In genomic region chr19:22730971-22731370, GRCm38 (mm10) we compare ENCODE assay signal across 21 mouse cellular contexts.
DNase-seq lines count a peak whose midpoint lies in the region; ATAC-seq and TF ChIP-seq lines count a peak whose summit lies in the region.
"Had no signal": no experiment of that assay in that cellular context is flagged by ENCODE, and none has a peak within 500 bp of the region (broad histone marks: within the 10 kb centered on the region; RNA-seq: fewer than 3 reads in every experiment).

No protein-coding gene starts in this region.

- H3K9ac ChIP-seq in forebrain, postnatal 0 days: no peak overlapping the region
- no peak overlapping the region for H3K9ac ChIP-seq in forebrain, embryonic 15.5 days (replicated peaks)
- no peak overlapping the region for H3K9ac ChIP-seq in midbrain, embryonic 15.5 days
- no peak overlapping the region for H3K9ac ChIP-seq in neural tube, embryonic 13.5 days
- H3K9ac ChIP-seq: embryonic facial prominence, embryonic 15.5 days had no signal

- no peak overlapping the region for H3K27ac ChIP-seq in forebrain, postnatal 0 days (ENCODE audit: low read depth, low read length)
- H3K27ac ChIP-seq in forebrain, embryonic 15.5 days (replicated peaks): no peak overlapping the region
- peak overlapping the region; percentile 15; the same call in 1 of the 2 replicates for H3K27ac ChIP-seq in layer of hippocampus, adult 2 months
- peak overlapping the region; percentile 55; the same call in 1 of the 2 replicates for H3K27ac ChIP-seq in midbrain, embryonic 15.5 days
- peak overlapping the region; percentile 54 for H3K27ac ChIP-seq in neural tube, embryonic 13.5 days (replicated peaks)
- H3K27ac ChIP-seq: embryonic facial prominence, embryonic 15.5 days; forebrain, embryonic 10.5 days; heart, embryonic 10.5 days had no signal

- DNase-seq in forebrain, postnatal 0 days: peak; percentile 20
- no peak for DNase-seq in layer of hippocampus, adult 2 months (ENCODE audit: low spot score in 2 of 2)
- DNase-seq in layer of hippocampus, postnatal 25 days (ENCODE audit: extremely low spot score in 1 of 2, low spot score in 1 of 2): no peak
- DNase-seq in yolk sac, embryonic 10.5 days (ENCODE audit: low spot score): no peak
- DNase-seq in spleen, adult 12 weeks (ENCODE audit: low spot score): no peak
- DNase-seq: adrenal gland, postnatal 10 days; cerebellum, adult 11 months; cerebellum, adult 8-10 months; cerebellum, postnatal 14 days; embryo, embryonic 11 days; gastrocnemius, postnatal 10 days; heart, adult 18-20 months; heart, postnatal 14 days had no signal

- no peaks in the 10 kb centered on the region for H3K9me3 ChIP-seq in forebrain, postnatal 0 days (ENCODE audit: low read length)
- no peaks in the 10 kb centered on the region for H3K9me3 ChIP-seq in forebrain, embryonic 15.5 days
- no peaks in the 10 kb centered on the region for H3K9me3 ChIP-seq in midbrain, embryonic 15.5 days
- no peaks in the 10 kb centered on the region for H3K9me3 ChIP-seq in neural tube, embryonic 13.5 days
- H3K9me3 ChIP-seq: embryonic facial prominence, embryonic 15.5 days; forebrain, embryonic 10.5 days; heart, embryonic 10.5 days had no signal

- ATAC-seq in forebrain, postnatal 0 days: peak; percentile 34; the same call in 1 of the 2 replicates
- ATAC-seq in forebrain, embryonic 15.5 days (replicated peaks): no peak
- ATAC-seq in midbrain, embryonic 15.5 days (replicated peaks): peak; percentile 76
- ATAC-seq in neural tube, embryonic 13.5 days (ENCODE audit: low read depth): no peak
- ATAC-seq: hindbrain, embryonic 16.5 days had no signal

- no peaks in the 10 kb centered on the region for H3K36me3 ChIP-seq in forebrain, postnatal 0 days (ENCODE audit: insufficient read depth)
- H3K36me3 ChIP-seq in forebrain, embryonic 15.5 days: no peaks in the 10 kb centered on the region
- H3K36me3 ChIP-seq in midbrain, embryonic 15.5 days (replicated peaks): no peaks in the 10 kb centered on the region
- no peaks in the 10 kb centered on the region for H3K36me3 ChIP-seq in neural tube, embryonic 13.5 days
- H3K36me3 ChIP-seq: embryonic facial prominence, embryonic 15.5 days; forebrain, embryonic 10.5 days; heart, embryonic 10.5 days had no signal

- H3K4me2 ChIP-seq in forebrain, postnatal 0 days (ENCODE audit: low read depth): no peak overlapping the region
- H3K4me2 ChIP-seq in forebrain, embryonic 15.5 days (replicated peaks): no peak overlapping the region
- no peak overlapping the region for H3K4me2 ChIP-seq in midbrain, embryonic 15.5 days
- no peak overlapping the region for H3K4me2 ChIP-seq in neural tube, embryonic 13.5 days
- H3K4me2 ChIP-seq: embryonic facial prominence, embryonic 15.5 days had no signal

- TF ChIP-seq CTCF in forebrain, postnatal 0 days (IDR thresholded peaks at IDR 0.05; ENCODE audit: low read depth): no peak
- no peak for TF ChIP-seq CTCF in layer of hippocampus, adult 2 months (conservative IDR thresholded peaks at IDR 0.05)

- H3K4me3 ChIP-seq in forebrain, postnatal 0 days (ENCODE audit: low read depth, low read length): no peak overlapping the region
- H3K4me3 ChIP-seq in forebrain, embryonic 15.5 days: no peak overlapping the region
- H3K4me3 ChIP-seq in layer of hippocampus, adult 2 months: no peak overlapping the region
- no peak overlapping the region for H3K4me3 ChIP-seq in midbrain, embryonic 15.5 days
- no peak overlapping the region for H3K4me3 ChIP-seq in neural tube, embryonic 13.5 days
- H3K4me3 ChIP-seq: embryonic facial prominence, embryonic 15.5 days; erythroblast, embryonic 14.5 days; forebrain, embryonic 10.5 days; heart, embryonic 10.5 days had no signal

- no peaks in the 10 kb centered on the region for H3K4me1 ChIP-seq in forebrain, postnatal 0 days (ENCODE audit: insufficient read depth)
- H3K4me1 ChIP-seq in forebrain, embryonic 15.5 days: peaks cover 3% of the 10 kb centered on the region; the same call in 1 of the 2 replicates
- peaks cover 9% of the 10 kb centered on the region for H3K4me1 ChIP-seq in midbrain, embryonic 15.5 days
- H3K4me1 ChIP-seq in neural tube, embryonic 13.5 days (replicated peaks): peaks cover 33% of the 10 kb centered on the region
- H3K4me1 ChIP-seq: embryonic facial prominence, embryonic 15.5 days; heart, embryonic 10.5 days had no signal

- H3K27me3 ChIP-seq in forebrain, postnatal 0 days (ENCODE audit: insufficient read depth, low read length): no peaks in the 10 kb centered on the region
- no peaks in the 10 kb centered on the region for H3K27me3 ChIP-seq in forebrain, embryonic 15.5 days
- H3K27me3 ChIP-seq in midbrain, embryonic 15.5 days (replicated peaks): no peaks in the 10 kb centered on the region
- no peaks in the 10 kb centered on the region for H3K27me3 ChIP-seq in neural tube, embryonic 13.5 days
- H3K27me3 ChIP-seq: embryonic facial prominence, embryonic 15.5 days had no signal

Comparison
In these comparisons a context has a peak if more than half of its experiments do, and no peak if none do; other contexts are left out.
1. ATAC-seq: peak in forebrain, postnatal 0 days (single experiment) and midbrain, embryonic 15.5 days (single experiment); none in forebrain, embryonic 15.5 days (single experiment) and neural tube, embryonic 13.5 days (single experiment).
2. H3K27ac ChIP-seq: peak in layer of hippocampus, adult 2 months (single experiment), midbrain, embryonic 15.5 days (single experiment) and neural tube, embryonic 13.5 days (single experiment); none in forebrain, postnatal 0 days (single experiment) and forebrain, embryonic 15.5 days (single experiment).